Mouse (Mus musculus) heart, adult 2 months (tissue): ENCODE data around the gene Smndc1. TPM values are rescaled to one million over a fixed set of nuclear protein-coding genes. Genes with fewer than 3 reads are reported as not detected.
A peak's percentile ranks its signal among the peaks of the same experiment; 100 is the strongest.

Experiments used
- DNase-seq, 2 experiments: peaks; one replicate each; pipeline ENCODE4 v3.0.0; 2021
- H3K27ac ChIP-seq: fragments of 200-600 bp; 2 replicates; pipeline ENCODE4 v1.8.1; 2022
- H3K27me3 ChIP-seq: fragments of 200-500 bp; 2 replicates; pipeline ENCODE4 v1.6.1; 2012; ENCODE audit warnings: mild to moderate bottlenecking, low read length, inconsistent platforms, mixed read lengths; ENCODE audit not compliant: control insufficient read depth, insufficient read depth
- H3K36me3 ChIP-seq: fragments of 200-500 bp; 2 replicates; pipeline ENCODE4 v1.6.1; 2012; ENCODE audit warnings: low read length, inconsistent platforms; ENCODE audit not compliant: control insufficient read depth, insufficient read depth
- H3K4me1 ChIP-seq: fragments of 200-500 bp; 2 replicates; pipeline ENCODE4 v1.6.1; 2011; ENCODE audit warnings: low read length; ENCODE audit not compliant: control insufficient read depth, insufficient read depth
- H3K4me3 ChIP-seq: fragments of 200-600 bp; 2 replicates; pipeline ENCODE4 v1.8.1; 2022
- H3K79me2 ChIP-seq: fragments of 200-500 bp; replicated peaks from 2 replicates; pipeline ENCODE4 v1.6.1; 2012; ENCODE audit warnings: mild to moderate bottlenecking, inconsistent platforms, low read length, moderate library complexity, mixed read lengths; ENCODE audit not compliant: control insufficient read depth, insufficient read depth
- H3K9ac ChIP-seq: fragments of 200-500 bp; 2 replicates; pipeline ENCODE4 v1.6.1; 2012; ENCODE audit warnings: low read depth, mild to moderate bottlenecking, control low read depth, inconsistent platforms, low read length, mixed read lengths
- CTCF ChIP-seq: fragments of 200-600 bp; IDR thresholded peaks from 2 replicates; pipeline ENCODE4 v1.8.1; 2022; ENCODE audit warnings: antibody characterized with exemption, mild to moderate bottlenecking, moderate library complexity
- EP300 ChIP-seq: fragments of 200-500 bp; IDR thresholded peaks from 2 replicates; pipeline ENCODE4 v1.6.1; 2011; ENCODE audit warnings: low read depth, low read length, control low read depth; ENCODE audit not compliant: insufficient read depth
- POLR2A ChIP-seq: fragments of 200-500 bp; IDR thresholded peaks from 2 replicates; pipeline ENCODE4 v1.6.1; 2011; ENCODE audit warnings: mild to moderate bottlenecking, low read depth, low read length, control low read depth; ENCODE audit not compliant: insufficient read depth
- WGBS: fragments of 180-500 bp; shearing (Covaris S2); methylation state at CpG from one replicate; pipeline ENCODE4 v1.1.7; 2018; 5-methylcytosine and 5-hydroxymethylcytosine counted together
- intact Hi-C: fragments of 180-260 bp; cut with DNase I; formaldehyde crosslinking; loops from one replicate; pipeline ENCODE4 v1.15.1; 2025
- polyA plus RNA-seq: library from polyadenylated mRNA; depleted of rRNA; stranded (reverse); fragments of >200 nt; gene quantifications from 2 replicates; pipeline ENCODE4 v1.2.3, GENCODE M21; 2012
- total RNA-seq, 2 experiments: library from RNA; stranded (reverse); gene quantifications; 2 replicates each; pipeline ENCODE4 v1.2.3; 2021

Gene Smndc1
- total and polyA plus RNA-seq, 3 experiments = 6.2 to 35.5 (median 32.7) TPM

DNA sequence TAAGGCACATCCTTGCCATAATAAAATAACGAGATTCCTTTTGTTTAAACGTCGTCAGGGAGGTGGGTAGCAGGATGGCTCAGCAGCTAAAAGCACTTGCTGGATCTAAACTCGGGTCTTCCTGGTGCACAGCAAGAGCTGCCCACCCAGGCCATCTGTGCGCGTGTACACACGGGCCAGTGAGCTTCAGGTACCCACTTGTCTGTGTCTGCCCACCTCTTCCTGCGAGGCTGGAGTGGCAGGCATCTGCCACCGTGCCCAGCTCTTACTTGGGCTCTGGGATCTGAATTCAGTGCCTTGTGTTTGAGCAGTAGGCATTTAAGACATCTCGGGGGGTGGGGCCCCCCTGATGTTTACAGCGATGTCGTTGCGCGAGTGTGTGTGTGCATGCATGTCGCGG is 35.3 kb downstream of the Smndc1 start:
- TF ChIP-seq CTCF (no peak), EP300 (no peak), POLR2A (no peak)
- H3K36me3 ChIP-seq = no peaks in the 10 kb centered on the region; the same call in 1 of the 2 replicates
- no peaks in the 10 kb centered on the region; the same call in 1 of the 2 replicates for H3K79me2 ChIP-seq
- no peak overlapping the region for H3K4me3 ChIP-seq
- intact Hi-C loops = no loop called here
- peak in 1 of 2 experiments; percentile 1 for DNase-seq
- H3K27me3 ChIP-seq = no peaks in the 10 kb centered on the region
- 91% methylated on average over 16 of the region's 16 CpGs for WGBS
- peaks cover 3% of the 10 kb centered on the region for H3K4me1 ChIP-seq
- H3K9ac ChIP-seq = no peak overlapping the region
- H3K27ac ChIP-seq = no peak overlapping the region

DNA sequence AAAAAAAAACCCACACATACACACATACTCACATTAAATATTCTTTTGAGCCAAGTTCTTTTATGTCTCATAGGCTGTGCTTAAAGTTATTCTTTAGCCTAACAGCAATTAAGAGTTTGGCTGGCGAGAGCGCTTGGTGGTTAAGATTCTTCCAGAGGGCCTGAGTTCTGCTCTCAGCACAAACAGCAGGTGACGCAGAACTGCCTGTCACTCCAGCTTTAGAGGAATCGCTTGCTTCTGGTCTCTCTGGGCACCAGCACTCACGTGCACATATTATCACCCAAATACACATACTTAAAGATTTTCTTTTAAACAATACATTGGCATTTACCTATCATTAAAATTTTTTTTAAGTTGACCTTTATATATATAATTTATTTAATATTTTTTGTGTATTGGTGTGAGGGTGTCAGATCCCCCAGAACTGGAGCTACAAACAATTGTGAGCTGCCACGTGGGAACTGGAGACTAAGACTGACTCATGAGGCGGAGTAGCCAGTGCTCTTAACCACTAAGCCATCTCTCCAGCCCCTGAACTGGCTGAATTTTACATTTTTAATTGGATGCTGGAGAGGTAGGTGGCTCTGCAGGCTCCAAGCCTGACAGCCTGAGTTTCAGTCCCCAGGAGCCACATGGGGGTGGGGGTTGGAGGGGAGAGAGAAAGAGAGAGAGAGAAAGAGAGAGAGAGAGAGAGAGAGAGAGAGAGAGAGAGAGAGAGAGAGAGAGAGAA is 35.9 kb downstream of the Smndc1 start:
- H3K36me3 ChIP-seq = no peaks in the 10 kb centered on the region
- no peak overlapping the region for H3K9ac ChIP-seq
- H3K79me2 ChIP-seq = no peaks in the 10 kb centered on the region; the same call in 1 of the 2 replicates
- H3K27me3 ChIP-seq = no peaks in the 10 kb centered on the region
- intact Hi-C loops = no loop called here
- H3K4me3 ChIP-seq = no peak overlapping the region
- H3K27ac ChIP-seq = no peak overlapping the region
- WGBS = 84% methylated on average over 7 of the region's 7 CpGs
- TF ChIP-seq CTCF (no peak), EP300 (no peak), POLR2A (no peak)
- H3K4me1 ChIP-seq = peaks cover 3% of the 10 kb centered on the region
- DNase-seq = no peak

DNA sequence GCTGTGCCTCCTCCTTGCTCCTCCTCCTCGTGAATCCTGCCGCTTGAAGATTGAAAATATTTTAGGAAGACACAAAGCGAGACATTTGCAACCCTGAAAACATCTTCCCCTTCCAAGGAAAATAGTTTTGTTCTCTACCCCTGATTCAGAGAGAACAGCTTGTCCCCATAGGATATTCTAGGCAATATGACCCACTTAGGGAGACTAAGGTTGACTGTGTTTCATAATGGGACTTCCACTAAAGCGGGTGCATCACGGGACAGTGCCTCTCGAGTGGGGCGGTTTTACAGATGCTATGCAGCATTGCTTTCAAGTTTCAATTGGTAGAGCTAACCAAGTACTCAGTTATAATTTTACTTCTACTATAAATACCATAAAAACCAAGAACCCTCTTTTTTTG is 36.5 kb downstream of the Smndc1 start:
- no peak for DNase-seq
- WGBS = 82% methylated on average over 7 of the region's 7 CpGs
- Histone ChIP-seq H3K27ac (no peak overlapping the region), H3K4me3 (no peak overlapping the region), H3K36me3 (no peaks in the 10 kb centered on the region), H3K4me1 (peaks cover 2% of the 10 kb centered on the region), H3K79me2 (no peaks in the 10 kb centered on the region; the same call in none of the 2 replicates), H3K27me3 (no peaks in the 10 kb centered on the region), H3K9ac (no peak overlapping the region)
- intact Hi-C loops = no loop called here
- TF ChIP-seq EP300 (no peak), CTCF (no peak), POLR2A (no peak)

- Histone ChIP-seq H3K4me3 (no peak overlapping the region), H3K9ac (no peak overlapping the region), H3K36me3 (no peaks in the 10 kb centered on the region), H3K27me3 (no peaks in the 10 kb centered on the region), H3K27ac (no peak overlapping the region), H3K79me2 (peaks cover 5% of the 10 kb centered on the region), H3K4me1 (no peaks in the 10 kb centered on the region)
- TF ChIP-seq EP300 = no peak
- TF ChIP-seq POLR2A = no peak
- TF ChIP-seq CTCF = no peak
- 90% methylated on average over 14 of the region's 14 CpGs for WGBS
- no peak for DNase-seq
- intact Hi-C loops = no loop called here
Observed at GRCm38 (mm10) chr19:53345766-53346165, 44.6 kb downstream of the Smndc1 start.

- 96% methylated on average over 16 of the region's 16 CpGs for WGBS
- intact Hi-C loops = no loop called here
- H3K79me2 ChIP-seq = peaks cover 5% of the 10 kb centered on the region; the same call in 1 of the 2 replicates
Observed at GRCm38 (mm10) chr19:53344062-53344461, 46.3 kb downstream of the Smndc1 start.

DNA sequence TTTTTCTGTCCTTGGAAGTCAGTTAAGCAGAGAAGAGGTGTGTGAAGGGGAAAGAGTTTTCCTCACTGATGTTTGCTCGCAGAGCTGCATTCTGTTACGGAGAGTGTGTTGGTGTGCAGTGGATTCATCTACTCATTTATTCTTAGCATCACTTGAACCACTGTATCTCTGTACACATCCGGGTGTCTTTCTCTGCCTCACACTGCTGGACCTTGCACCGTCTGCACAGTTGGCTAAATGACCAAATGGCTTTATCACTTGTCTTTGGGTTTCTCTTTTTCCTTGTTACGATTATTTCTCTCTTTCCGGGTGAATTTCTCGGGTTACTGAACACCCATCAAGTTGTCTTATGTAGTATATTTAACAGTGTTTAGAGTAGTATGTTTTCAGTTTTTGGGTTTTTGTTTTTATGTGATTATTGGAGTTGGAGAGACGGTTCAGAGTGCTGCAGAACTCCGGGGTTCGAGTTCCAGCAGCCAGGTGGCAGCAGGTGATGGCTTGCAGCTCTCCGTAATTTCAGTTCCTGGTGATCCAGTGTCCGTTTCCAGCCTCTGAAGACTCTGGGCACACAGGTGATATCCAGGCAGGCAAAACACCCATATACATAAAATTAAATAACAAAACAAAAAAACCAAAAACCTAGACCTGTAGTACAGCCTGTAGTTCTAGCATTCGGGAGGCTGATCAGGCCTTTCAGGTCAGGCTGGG is 47.0 kb downstream of the Smndc1 start:
- intact Hi-C loops = no loop called here
- Histone ChIP-seq H3K36me3 (no peaks in the 10 kb centered on the region), H3K27ac (no peak overlapping the region), H3K27me3 (no peaks in the 10 kb centered on the region), H3K79me2 (peaks cover 5% of the 10 kb centered on the region; the same call in 1 of the 2 replicates), H3K4me3 (no peak overlapping the region), H3K4me1 (no peaks in the 10 kb centered on the region), H3K9ac (no peak overlapping the region)
- no peak for DNase-seq
- 81% methylated on average over 13 of the region's 13 CpGs for WGBS
- no peak for TF ChIP-seq CTCF
- TF ChIP-seq POLR2A = no peak
- TF ChIP-seq EP300 = no peak

More at GRCm38 (mm10) chr19:53344062-53344461, 46.3 kb downstream of the Smndc1 start:
- DNase-seq = no peak
- H3K4me1 ChIP-seq = no peaks in the 10 kb centered on the region
- H3K4me3 ChIP-seq = no peak overlapping the region
- no peaks in the 10 kb centered on the region for H3K27me3 ChIP-seq
- TF ChIP-seq CTCF (no peak), EP300 (no peak), POLR2A (no peak)
- no peaks in the 10 kb centered on the region for H3K36me3 ChIP-seq
- H3K9ac ChIP-seq = no peak overlapping the region
- H3K27ac ChIP-seq = no peak overlapping the region
